Mouse (Mus musculus) stomach, embryonic 15.5 days (tissue): ENCODE measurements at regions not wholly inside any gene's neighbourhood (a gene's known extent, or its start where the extent isn't known, plus 50 kb on each side); places are given as distances from the start of the nearest gene placed in this dataset.
A peak's percentile ranks its signal among the peaks of the same experiment; 100 is the strongest.

Experiments used
- ATAC-seq: fragments of 200-750 bp; cut with Nextera tagmentation; 2 replicates; pipeline ENCODE4 v1.8.0; 2017; ENCODE audit warnings: low read depth, moderate number of reproducible peaks, moderate TSS enrichment; ENCODE audit not compliant: insufficient read depth, low FRiP score
- H3K27ac ChIP-seq: fragments of 300-500 bp; sonication (generic); 2 replicates; pipeline ENCODE4 v1.5.1; 2015; ENCODE audit warnings: mild to moderate bottlenecking, inconsistent platforms
- H3K27me3 ChIP-seq: fragments of 300-500 bp; sonication (generic); replicated peaks from 2 replicates; pipeline ENCODE4 v1.6.1; 2015; ENCODE audit warnings: inconsistent platforms
- H3K36me3 ChIP-seq: fragments of 300-500 bp; sonication (generic); 2 replicates; pipeline ENCODE4 v1.6.1; 2015; ENCODE audit warnings: inconsistent platforms
- H3K4me1 ChIP-seq: fragments of 300-500 bp; sonication (generic); 2 replicates; pipeline ENCODE4 v1.6.1; 2015; ENCODE audit warnings: inconsistent platforms
- H3K4me2 ChIP-seq: fragments of 300-500 bp; sonication (generic); 2 replicates; pipeline ENCODE4 v1.6.1; 2015; ENCODE audit warnings: mild to moderate bottlenecking, inconsistent platforms
- H3K4me3 ChIP-seq: fragments of 300-500 bp; sonication (generic); replicated peaks from 2 replicates; pipeline ENCODE4 v1.5.1; 2015; ENCODE audit warnings: inconsistent platforms
- H3K9ac ChIP-seq: fragments of 300-500 bp; sonication (generic); 2 replicates; pipeline ENCODE4 v1.6.1; 2015; ENCODE audit warnings: inconsistent platforms
- H3K9me3 ChIP-seq: fragments of 300-500 bp; sonication (generic); 2 replicates; pipeline ENCODE4 v1.6.1; 2016; ENCODE audit warnings: inconsistent platforms
- WGBS: fragments of 180-500 bp; shearing (Covaris S2); methylation state at CpG from one replicate; pipeline ENCODE4 v1.1.7; 2015; 5-methylcytosine and 5-hydroxymethylcytosine counted together

DNA sequence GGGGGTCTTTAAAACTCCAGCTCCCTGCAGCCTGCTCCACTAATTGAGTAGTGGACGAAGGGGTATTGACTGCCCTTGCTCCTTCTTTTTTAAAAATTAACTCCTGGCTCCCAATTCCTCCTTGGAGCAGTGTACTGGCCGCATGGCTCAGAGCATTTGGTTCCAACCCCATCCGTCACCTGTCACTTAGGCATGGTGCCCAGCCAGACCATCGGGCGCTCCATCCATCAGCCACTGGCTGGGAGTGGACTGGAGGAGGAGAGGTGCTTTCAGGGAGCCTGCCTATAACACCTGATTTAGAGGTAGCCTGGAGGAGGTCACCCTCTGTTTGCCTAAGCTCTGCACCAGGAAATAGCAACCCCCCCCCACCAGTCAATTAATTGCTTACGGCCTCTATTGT, 66.4 kb upstream of the Glce start:
- H3K4me3 ChIP-seq, result no peak overlapping the region
- no peak overlapping the region for H3K9ac ChIP-seq
- no peaks in the 10 kb centered on the region for H3K36me3 ChIP-seq
- peaks cover 6% of the 10 kb centered on the region; the same call in 1 of the 2 replicates for H3K4me1 ChIP-seq
- H3K9me3 ChIP-seq, result no peaks in the 10 kb centered on the region
- WGBS, result 37% methylated on average over 6 of the region's 6 CpGs
- no peak for ATAC-seq
- H3K27ac ChIP-seq, result no peak overlapping the region
- H3K4me2 ChIP-seq, result no peak overlapping the region
- no peaks in the 10 kb centered on the region for H3K27me3 ChIP-seq

- 51% methylated on average over 3 of the region's 3 CpGs for WGBS
- ATAC-seq, result no peak
- Histone ChIP-seq H3K9ac (no peak overlapping the region), H3K27ac (no peak overlapping the region), H3K9me3 (no peaks in the 10 kb centered on the region), H3K4me2 (no peak overlapping the region), H3K4me3 (no peak overlapping the region), H3K36me3 (no peaks in the 10 kb centered on the region), H3K27me3 (no peaks in the 10 kb centered on the region), H3K4me1 (peaks cover 6% of the 10 kb centered on the region; the same call in 1 of the 2 replicates)
Observed at GRCm38 (mm10) chr9:62188379-62188778, 65.9 kb upstream of the Glce start.

DNA sequence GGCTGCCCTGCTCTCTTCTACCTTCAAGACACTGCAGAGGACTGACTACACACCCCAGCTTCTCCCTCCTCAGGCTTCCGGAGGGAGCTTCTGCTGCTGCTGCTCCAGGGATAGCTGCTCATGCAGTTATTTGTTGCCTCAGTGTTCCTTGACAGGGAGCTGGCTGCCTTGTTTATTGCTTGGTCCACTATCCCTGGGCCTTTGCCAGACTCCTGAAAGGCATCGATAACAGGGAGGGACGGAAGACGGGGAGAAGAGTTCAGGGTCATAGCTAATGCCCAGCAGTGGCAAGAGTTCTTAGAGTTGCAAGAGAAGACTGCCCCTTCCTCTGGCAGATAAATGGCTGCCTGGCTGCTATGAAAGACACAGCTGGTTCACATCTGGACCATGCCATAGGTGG, 64.4 kb upstream of the Glce start:
- no peaks in the 10 kb centered on the region for H3K27me3 ChIP-seq
- no peak overlapping the region for H3K9ac ChIP-seq
- H3K9me3 ChIP-seq, result no peaks in the 10 kb centered on the region
- no peak overlapping the region for H3K4me3 ChIP-seq
- no peak for ATAC-seq
- no peak overlapping the region for H3K4me2 ChIP-seq
- H3K27ac ChIP-seq, result no peak overlapping the region
- no peaks in the 10 kb centered on the region for H3K4me1 ChIP-seq
- 43% methylated on average over 4 of the region's 4 CpGs for WGBS
- no peaks in the 10 kb centered on the region for H3K36me3 ChIP-seq

GRCm38 (mm10) chr9:62185516-62186280, 63.2 kb upstream of the Glce start:
- H3K36me3 ChIP-seq, result no peaks in the 10 kb centered on the region
- no peak overlapping the region for H3K9ac ChIP-seq
- no peaks in the 10 kb centered on the region for H3K27me3 ChIP-seq
- H3K9me3 ChIP-seq, result no peaks in the 10 kb centered on the region
- ATAC-seq, result no peak
- 50% methylated on average over 7 of the region's 7 CpGs for WGBS
- no peaks in the 10 kb centered on the region for H3K4me1 ChIP-seq
- H3K4me2 ChIP-seq, result no peak overlapping the region
- H3K4me3 ChIP-seq, result no peak overlapping the region
- H3K27ac ChIP-seq, result no peak overlapping the region

- H3K36me3 ChIP-seq, result no peaks in the 10 kb centered on the region
- H3K4me2 ChIP-seq, result no peak overlapping the region
- no peak for ATAC-seq
- WGBS, result 53% methylated on average over 9 of the region's 9 CpGs
- no peak overlapping the region for H3K9ac ChIP-seq
- no peaks in the 10 kb centered on the region for H3K9me3 ChIP-seq
- no peak overlapping the region for H3K4me3 ChIP-seq
- no peaks in the 10 kb centered on the region for H3K27me3 ChIP-seq
- H3K4me1 ChIP-seq, result peaks cover 4% of the 10 kb centered on the region; the same call in 1 of the 2 replicates
- no peak overlapping the region for H3K27ac ChIP-seq
Observed at GRCm38 (mm10) chr9:62181182-62181830, 58.9 kb upstream of the Glce start.

GRCm38 (mm10) chr9:62180456-62181181, 58.2 kb upstream of the Glce start:
- no peaks in the 10 kb centered on the region for H3K36me3 ChIP-seq
- H3K27ac ChIP-seq, result no peak overlapping the region
- H3K4me3 ChIP-seq, result no peak overlapping the region
- H3K27me3 ChIP-seq, result no peaks in the 10 kb centered on the region
- H3K4me1 ChIP-seq, result peaks cover 4% of the 10 kb centered on the region; the same call in 1 of the 2 replicates
- ATAC-seq, result 0 out of 2 replicates have a peak, but pooled peaks have one; percentile 50
- no peak overlapping the region for H3K9ac ChIP-seq
- no peaks in the 10 kb centered on the region for H3K9me3 ChIP-seq
- WGBS, result 58% methylated on average over 11 of the region's 11 CpGs
- no peak overlapping the region for H3K4me2 ChIP-seq

DNA sequence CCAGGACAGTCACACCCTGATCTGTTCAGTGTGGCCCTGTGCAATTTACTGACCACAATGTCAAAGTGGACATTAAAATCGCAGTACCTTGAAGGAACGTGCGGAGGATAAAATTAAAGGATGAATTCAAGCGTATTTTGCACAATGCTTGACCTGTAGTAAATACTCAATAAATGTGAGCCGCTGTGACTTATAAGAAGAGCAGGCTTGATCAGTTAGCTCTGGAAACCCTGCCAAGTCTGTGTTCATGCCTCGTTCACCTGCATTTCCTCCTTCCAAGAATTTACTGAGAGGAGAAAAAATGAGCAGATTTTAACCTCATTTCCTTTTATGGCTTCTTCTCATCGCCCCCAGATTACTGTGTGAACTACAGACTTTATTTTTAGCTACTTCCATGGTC, 52.2 kb upstream of the Glce start:
- peaks cover 4% of the 10 kb centered on the region; the same call in 1 of the 2 replicates for H3K4me1 ChIP-seq
- no peaks in the 10 kb centered on the region for H3K36me3 ChIP-seq
- no peak overlapping the region for H3K27ac ChIP-seq
- H3K4me3 ChIP-seq, result no peak overlapping the region
- no peak overlapping the region for H3K4me2 ChIP-seq
- H3K9ac ChIP-seq, result no peak overlapping the region
- no peaks in the 10 kb centered on the region for H3K9me3 ChIP-seq
- H3K27me3 ChIP-seq, result no peaks in the 10 kb centered on the region
- 75% methylated on average over 7 of the region's 7 CpGs for WGBS
- no peak for ATAC-seq
